Mouse (Mus musculus) spleen, adult 2 months (tissue): Measurements from ENCODE around the gene Fbxl14.

Experiments used
- CTCF ChIP-seq: fragments of 200-500 bp; IDR thresholded peaks from 2 replicates; pipeline ENCODE4 v1.5.1; 2011; ENCODE audit warnings: mild to moderate bottlenecking, inconsistent platforms; ENCODE audit not compliant: insufficient read depth, insufficient read length, insufficient replicate concordance; ENCODE audit errors: extremely low read depth
- POLR2A ChIP-seq: fragments of 200-500 bp; IDR thresholded peaks from 2 replicates; pipeline ENCODE4 v1.6.1; 2011; ENCODE audit warnings: low read depth, low read length, inconsistent platforms

DNA sequence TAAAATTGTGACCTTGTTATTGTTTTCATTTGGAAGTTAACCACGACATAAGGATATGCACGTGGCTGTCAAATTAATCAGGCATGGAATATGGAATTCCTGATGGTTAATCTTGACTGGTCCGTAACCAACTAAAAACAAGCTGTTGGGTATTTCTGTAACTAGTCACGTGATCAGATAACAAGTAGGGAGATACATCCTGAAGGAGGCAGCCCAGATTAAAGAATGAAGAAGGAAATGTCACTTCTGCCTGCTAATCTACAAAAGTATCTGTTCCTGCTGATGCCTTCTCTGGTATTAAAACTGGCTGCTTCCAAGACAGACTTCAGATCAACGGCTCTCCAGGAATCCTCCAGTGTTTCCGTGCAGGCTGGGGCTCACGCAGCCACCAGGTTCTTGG lies 6.0 kb upstream of the Fbxl14 start:
- TF ChIP-seq CTCF: no peak
- TF ChIP-seq POLR2A: no peak
